Mouse (Mus musculus): ENCODE measurements around the gene Naa16.

DNA sequence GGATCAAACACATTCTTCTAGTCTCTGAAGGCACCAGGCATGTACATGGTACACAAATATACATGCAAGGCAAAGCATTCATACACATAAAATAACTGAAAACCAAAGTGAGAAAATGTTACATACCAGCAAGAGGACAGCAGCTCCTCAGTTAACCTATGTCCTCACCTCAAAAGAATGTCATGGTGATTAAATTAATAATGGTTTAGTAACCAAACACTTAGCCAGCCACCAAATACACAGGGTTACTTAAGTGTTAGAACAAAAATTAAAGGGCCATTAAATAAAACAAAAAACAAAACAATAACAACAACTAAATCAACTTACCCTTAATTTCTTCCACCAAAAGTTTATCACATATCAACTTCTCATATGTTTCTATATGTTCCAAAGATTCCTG, 13.5 kb downstream of the Naa16 start:
- TF ChIP-seq CTCF (IDR thresholded peaks at IDR 0.05; ENCODE audit: control insufficient read depth, insufficient read depth, insufficient replicate concordance, low read depth, low read length) (no peak), POLR2A (IDR thresholded peaks at IDR 0.05; ENCODE audit: control insufficient read depth, low read depth, low read length) (no peak)

Measured in testis, adult 2 months (tissue).